Mouse (Mus musculus): ENCODE results near the gene Nkiras2. TPM values are rescaled to one million over a fixed set of nuclear protein-coding genes. Genes with fewer than 3 reads are reported as not detected.

The Nkiras2 gene
- total and polyA plus RNA-seq, 3 experiments: 53.8 to 70.0 (median 60.0) TPM

DNA sequence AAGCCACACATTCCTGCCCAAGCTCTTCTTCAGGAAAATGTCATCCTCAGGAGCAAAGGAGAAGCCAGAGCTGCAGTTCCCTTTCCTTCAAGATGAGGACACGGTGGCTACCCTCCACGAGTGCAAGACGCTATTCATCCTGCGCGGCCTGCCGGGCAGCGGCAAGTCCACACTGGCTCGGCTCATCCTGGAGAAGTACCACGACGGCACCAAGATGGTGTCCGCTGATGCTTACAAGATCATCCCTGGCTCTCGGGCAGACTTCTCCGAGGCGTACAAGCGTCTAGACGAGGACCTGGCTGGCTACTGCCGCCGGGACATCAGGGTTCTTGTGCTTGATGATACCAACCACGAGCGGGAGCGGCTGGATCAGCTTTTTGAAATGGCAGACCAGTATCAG, 42.8 kb upstream of the Nkiras2 start:
- H3K4me3 ChIP-seq (replicated peaks in 1 of 3; ENCODE audit: low read depth in 2 of 3, low read length in 2 of 3, poor library complexity in 1 of 3): peak overlapping the region in 1 of 3 experiments; percentile 21
- H3K79me2 ChIP-seq (replicated peaks; ENCODE audit: control insufficient read depth, extremely low read depth, insufficient read depth, poor library complexity, severe bottlenecking): peaks cover 34% of the 10 kb centered on the region
- no peak for DNase-seq (ENCODE audit: extremely low read depth)
- H3K9ac ChIP-seq (ENCODE audit: insufficient read depth, low read depth): no peak overlapping the region; the same call in 1 of the 2 replicates
- peak overlapping the region; percentile 31; the same call in 1 of the 2 replicates for H3K4me2 ChIP-seq (ENCODE audit: insufficient read depth, low read depth, poor library complexity, severe bottlenecking)
- dilution Hi-C loops (cut with MboI; ENCODE audit: extremely low pct_ligation_motif_present, extremely low pct_unique_long_range_greater_than_20kb, low sequenced_read_pairs) (no loop called here), in situ Hi-C loops (cut with MboI; ENCODE audit: low pct_ligation_motif_present, low pct_unique_long_range_greater_than_20kb, low sequenced_read_pairs) (no loop called here)
- peak overlapping the region; percentile 8; the same call in 1 of the 2 replicates for H3K27ac ChIP-seq (ENCODE audit: insufficient read depth, low read depth)
- no peaks in the 10 kb centered on the region for H3K27me3 ChIP-seq (replicated peaks)
- H3K4me1 ChIP-seq (ENCODE audit: control insufficient read depth in 1 of 2, insufficient read depth in 2 of 2): peaks cover 45 to 72% of the 10 kb centered on the region in 2 experiments
- TF ChIP-seq NRF1 (IDR thresholded peaks at IDR 0.05; ENCODE audit: low read depth, low read length) (no peak), MAFK (IDR thresholded peaks at IDR 0.05; ENCODE audit: insufficient replicate concordance, low read length) (no peak)
- peaks cover 38 to 55% of the 10 kb centered on the region in 2 experiments for H3K36me3 ChIP-seq (replicated peaks in 1 of 2; ENCODE audit: control insufficient read depth in 1 of 2, insufficient read depth in 1 of 2, low read length in 1 of 2)
- no peaks in the 10 kb centered on the region for H3K9me3 ChIP-seq (replicated peaks; ENCODE audit: low read length)

DNA sequence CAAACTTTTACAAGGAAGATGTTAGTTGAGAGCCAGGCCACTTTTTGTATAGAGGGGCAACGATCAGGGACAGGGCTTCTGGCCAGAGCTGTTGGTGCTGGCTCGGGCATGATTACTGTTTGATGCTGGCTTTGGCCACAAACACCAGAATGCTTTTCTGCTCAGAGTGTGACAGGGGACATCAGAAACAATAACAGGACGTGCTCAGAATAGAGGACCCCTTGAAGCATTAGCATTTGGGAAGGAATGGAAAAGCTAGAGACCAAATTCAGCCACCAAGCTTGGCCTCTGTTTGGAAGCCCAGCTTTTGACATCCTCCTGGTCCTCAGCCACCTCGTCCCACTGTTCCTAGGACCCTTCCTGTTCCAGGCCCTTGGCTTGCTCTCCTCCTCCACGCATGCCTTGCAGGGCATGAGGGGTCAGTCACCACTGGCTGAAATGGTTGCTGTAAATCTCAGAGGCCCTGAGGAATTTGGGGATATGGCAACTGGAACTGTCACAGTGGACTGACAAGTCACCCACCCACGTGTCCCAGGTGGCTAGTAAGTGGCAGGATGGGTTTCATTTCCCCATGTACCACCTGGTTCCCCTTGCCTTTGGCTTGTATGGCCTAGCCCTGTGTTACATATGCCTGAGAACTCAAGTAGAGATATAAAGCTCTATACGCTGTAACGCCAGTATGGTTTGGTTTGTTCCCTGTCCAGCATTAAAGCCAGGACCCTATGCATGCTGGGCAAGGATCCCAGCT, 41.0 kb upstream of the Nkiras2 start:
- Histone ChIP-seq H3K36me3 (replicated peaks in 1 of 2; ENCODE audit: control insufficient read depth in 1 of 2, insufficient read depth in 1 of 2, low read length in 1 of 2) (peaks cover 52 to 72% of the 10 kb centered on the region in 2 experiments), H3K9ac (ENCODE audit: insufficient read depth, low read depth) (peak overlapping the region; percentile 8; the same call in 1 of the 2 replicates), H3K79me2 (replicated peaks; ENCODE audit: control insufficient read depth, extremely low read depth, insufficient read depth, poor library complexity, severe bottlenecking) (peaks cover 34% of the 10 kb centered on the region), H3K9me3 (replicated peaks; ENCODE audit: low read length) (no peaks in the 10 kb centered on the region), H3K27me3 (replicated peaks) (no peaks in the 10 kb centered on the region), H3K27ac (ENCODE audit: insufficient read depth, low read depth) (peak overlapping the region; percentile 27), H3K4me3 (replicated peaks in 1 of 3; ENCODE audit: low read depth in 2 of 3, low read length in 2 of 3, poor library complexity in 1 of 3) (peak overlapping the region; percentile 4 to 13 (median 10)), H3K4me1 (ENCODE audit: control insufficient read depth in 1 of 2, insufficient read depth in 2 of 2) (peaks cover 56 to 87% of the 10 kb centered on the region in 2 experiments), H3K4me2 (ENCODE audit: insufficient read depth, low read depth, poor library complexity, severe bottlenecking) (peak overlapping the region; percentile 31)
- in situ Hi-C loops (cut with MboI; ENCODE audit: low pct_ligation_motif_present, low pct_unique_long_range_greater_than_20kb, low sequenced_read_pairs): no loop called here
- dilution Hi-C loops (cut with MboI; ENCODE audit: extremely low pct_ligation_motif_present, extremely low pct_unique_long_range_greater_than_20kb, low sequenced_read_pairs): no loop called here
- DNase-seq (ENCODE audit: extremely low read depth): no peak
- TF ChIP-seq E2F4 (IDR thresholded peaks at IDR 0.05; ENCODE audit: insufficient replicate concordance, low read depth, low read length) (no peak), CHD2 (IDR thresholded peaks at IDR 0.05; ENCODE audit: low read length) (peak; percentile 33; the same call in 1 of the 2 replicates), MXI1 (IDR thresholded peaks at IDR 0.05; ENCODE audit: low read depth, low read length) (peak; percentile 94), MEF2A (IDR thresholded peaks at IDR 0.05; ENCODE audit: borderline replicate concordance, low read depth, low read length) (no peak), CTCF (conservative IDR thresholded peaks at IDR 0.05 in 1 of 2, IDR thresholded peaks at IDR 0.05 in 1 of 2; ENCODE audit: low read depth in 2 of 2, low read length in 2 of 2) (no peak), USF1 (IDR thresholded peaks at IDR 0.05; ENCODE audit: low read depth, low read length) (peak; percentile 55), CHD1 (IDR thresholded peaks at IDR 0.05; ENCODE audit: low read depth, low read length) (no peak), BHLHE40 (IDR thresholded peaks at IDR 0.05; ENCODE audit: low read depth, low read length) (peak; percentile 82), TCF12 (IDR thresholded peaks at IDR 0.05; ENCODE audit: low read depth, low read length) (peak; percentile 89), MAFK (IDR thresholded peaks at IDR 0.05; ENCODE audit: insufficient replicate concordance, low read length) (0 out of 2 replicates have a peak, but pooled peaks have one; percentile 2), ZMIZ1 (IDR thresholded peaks at IDR 0.05; ENCODE audit: low read depth, low read length) (0 out of 2 replicates have a peak, but pooled peaks have one; percentile 15), IRF4 (IDR thresholded peaks at IDR 0.05; ENCODE audit: low read depth, low read length) (peak; percentile 92), HCFC1 (IDR thresholded peaks at IDR 0.05; ENCODE audit: low read depth, low read length) (no peak; the same call in 1 of the 2 replicates), KAT2A (IDR thresholded peaks at IDR 0.05; ENCODE audit: insufficient replicate concordance, low read length) (no peak), MAX (IDR thresholded peaks at IDR 0.05; ENCODE audit: low read length) (peak; percentile 94), USF2 (conservative IDR thresholded peaks at IDR 0.05; ENCODE audit: low read depth, low read length) (peak; percentile 42; the same call in 1 of the 2 replicates), EP300 (IDR thresholded peaks at IDR 0.05; ENCODE audit: low read length) (peak; percentile 93), MAZ (IDR thresholded peaks at IDR 0.05; ENCODE audit: low read depth, low read length) (no peak), POLR2AphosphoS2 (IDR thresholded peaks at IDR 0.05; ENCODE audit: low read depth, low read length) (no peak), ZNF384 (IDR thresholded peaks at IDR 0.05; ENCODE audit: low read depth, low read length) (no peak), NELFE (IDR thresholded peaks at IDR 0.05; ENCODE audit: low read depth, low read length) (0 out of 2 replicates have a peak, but pooled peaks have one; percentile 19), PAX5 (IDR thresholded peaks at IDR 0.05; ENCODE audit: low read length) (no peak), RAD21 (IDR thresholded peaks at IDR 0.05; ENCODE audit: low read depth, low read length) (no peak), TBP (conservative IDR thresholded peaks at IDR 0.05; ENCODE audit: low read depth, low read length) (no peak), UBTF (IDR thresholded peaks at IDR 0.05; ENCODE audit: low read depth, low read length) (no peak), SMC3 (IDR thresholded peaks at IDR 0.05; ENCODE audit: low read depth, low read length) (no peak), MYC (IDR thresholded peaks at IDR 0.05; ENCODE audit: low read depth, low read length) (peak; percentile 93), SIN3A (IDR thresholded peaks at IDR 0.05; ENCODE audit: low read length) (peak; percentile 90), RCOR1 (conservative IDR thresholded peaks at IDR 0.05; ENCODE audit: low read depth, low read length) (0 out of 2 replicates have a peak, but pooled peaks have one; percentile 65), GABPA (IDR thresholded peaks at IDR 0.05; ENCODE audit: insufficient replicate concordance, low read depth, low read length) (no peak)
